Mouse (Mus musculus) limb, embryonic 11.5 days (tissue): ENCODE measurements at regions not wholly inside any gene's neighbourhood (a gene's known extent, or its start where the extent isn't known, plus 50 kb on each side); places are given as distances from the start of the nearest gene placed in this dataset.

Experiments used
- ATAC-seq: fragments of 200-750 bp; cut with Nextera tagmentation; 2 replicates; pipeline ENCODE4 v1.8.0; 2017; ENCODE audit warnings: low read depth; ENCODE audit not compliant: insufficient number of reproducible peaks, low FRiP score, low TSS enrichment
- DNase-seq: peaks from one replicate; pipeline ENCODE4 v3.0.0-alpha.2; 2015; ENCODE audit warnings: low spot score
- H3K27ac ChIP-seq: fragments of 300-500 bp; sonication (generic); replicated peaks from 2 replicates; pipeline ENCODE4 v1.5.1; 2014; ENCODE audit warnings: low read depth, mild to moderate bottlenecking, low read length
- H3K27me3 ChIP-seq: fragments of 300-500 bp; sonication (generic); 2 replicates; pipeline ENCODE4 v1.6.1; 2014; ENCODE audit warnings: mild to moderate bottlenecking, low read length, mixed read lengths; ENCODE audit not compliant: control insufficient read depth, insufficient read depth
- H3K36me3 ChIP-seq: fragments of 300-500 bp; sonication (generic); 2 replicates; pipeline ENCODE4 v1.6.1; 2014; ENCODE audit warnings: mild to moderate bottlenecking, low read length, moderate library complexity, mixed read lengths; ENCODE audit not compliant: control insufficient read depth, insufficient read depth
- H3K4me1 ChIP-seq: fragments of 300-500 bp; sonication (generic); 2 replicates; pipeline ENCODE4 v1.6.1; 2014; ENCODE audit warnings: low read length, mixed read lengths; ENCODE audit not compliant: control insufficient read depth, insufficient read depth
- H3K4me2 ChIP-seq: fragments of 300-500 bp; sonication (generic); 2 replicates; pipeline ENCODE4 v1.6.1; 2014; ENCODE audit warnings: low read depth, mild to moderate bottlenecking, moderate library complexity; ENCODE audit not compliant: severe bottlenecking
- H3K4me3 ChIP-seq: fragments of 300-500 bp; sonication (generic); 2 replicates; pipeline ENCODE4 v1.5.1; 2014; ENCODE audit warnings: low read depth, low read length
- H3K9ac ChIP-seq: fragments of 300-500 bp; sonication (generic); 2 replicates; pipeline ENCODE4 v1.6.1; 2014; ENCODE audit warnings: mild to moderate bottlenecking, low read length
- H3K9me3 ChIP-seq: fragments of 300-500 bp; sonication (generic); 2 replicates; pipeline ENCODE4 v1.6.1; 2016; ENCODE audit warnings: low read length; ENCODE audit not compliant: control insufficient read depth
- WGBS: fragments of 180-500 bp; shearing (Covaris S2); extraction: QIAGEN DNeasy Blood & Tissue Kit; methylation state at CpG from one replicate; pipeline ENCODE4 v1.1.7; 2014; 5-methylcytosine and 5-hydroxymethylcytosine counted together

GRCm38 (mm10) chr10:114083441-114083840 is 718.7 kb downstream of the Trhde start:
- H3K27me3 ChIP-seq: no peaks in the 10 kb centered on the region
- no peak overlapping the region for H3K4me3 ChIP-seq
- DNase-seq (no peak), ATAC-seq (no peak)
- H3K27ac ChIP-seq: no peak overlapping the region
- H3K4me2 ChIP-seq: no peak overlapping the region
- no peaks in the 10 kb centered on the region for H3K9me3 ChIP-seq
- no peaks in the 10 kb centered on the region for H3K36me3 ChIP-seq
- no peak overlapping the region for H3K9ac ChIP-seq
- H3K4me1 ChIP-seq: no peaks in the 10 kb centered on the region

- H3K9me3 ChIP-seq: no peaks in the 10 kb centered on the region
- no peak for ATAC-seq
Observed at GRCm38 (mm10) chr10:114041991-114042390, 760.1 kb downstream of the Trhde start.

GRCm38 (mm10) chr10:114013427-114013826 is 788.7 kb downstream of the Trhde start:
- no peak for ATAC-seq
- Histone ChIP-seq H3K9me3 (no peaks in the 10 kb centered on the region), H3K36me3 (no peaks in the 10 kb centered on the region), H3K4me3 (no peak overlapping the region), H3K4me1 (no peaks in the 10 kb centered on the region), H3K9ac (no peak overlapping the region), H3K4me2 (no peak overlapping the region), H3K27me3 (no peaks in the 10 kb centered on the region), H3K27ac (no peak overlapping the region)
- DNase-seq: no peak

More at GRCm38 (mm10) chr10:114041991-114042390, 760.1 kb downstream of the Trhde start:
- Histone ChIP-seq H3K4me1 (no peaks in the 10 kb centered on the region), H3K4me3 (no peak overlapping the region), H3K9ac (no peak overlapping the region), H3K27ac (no peak overlapping the region), H3K4me2 (no peak overlapping the region), H3K36me3 (no peaks in the 10 kb centered on the region), H3K27me3 (no peaks in the 10 kb centered on the region)
- DNase-seq: no peak

GRCm38 (mm10) chr10:113985376-113985775 is 816.7 kb downstream of the Trhde start:
- no peak overlapping the region for H3K4me3 ChIP-seq
- DNase-seq (no peak), ATAC-seq (no peak)
- H3K9ac ChIP-seq: no peak overlapping the region
- H3K9me3 ChIP-seq: no peaks in the 10 kb centered on the region
- H3K27ac ChIP-seq: no peak overlapping the region
- H3K36me3 ChIP-seq: no peaks in the 10 kb centered on the region
- H3K4me1 ChIP-seq: no peaks in the 10 kb centered on the region
- H3K4me2 ChIP-seq: no peak overlapping the region
- no peaks in the 10 kb centered on the region for H3K27me3 ChIP-seq

GRCm38 (mm10) chr10:113972826-113973225 is 829.3 kb downstream of the Trhde start:
- no peaks in the 10 kb centered on the region for H3K36me3 ChIP-seq
- H3K9ac ChIP-seq: no peak overlapping the region
- 85% methylated on average over 6 of the region's 6 CpGs for WGBS
- no peaks in the 10 kb centered on the region for H3K4me1 ChIP-seq
- H3K4me3 ChIP-seq: no peak overlapping the region
- H3K27me3 ChIP-seq: no peaks in the 10 kb centered on the region
- ATAC-seq: no peak
- H3K27ac ChIP-seq: no peak overlapping the region
- DNase-seq: no peak
- H3K4me2 ChIP-seq: no peak overlapping the region
- no peaks in the 10 kb centered on the region for H3K9me3 ChIP-seq

GRCm38 (mm10) chr10:113946801-113947200 is 855.3 kb downstream of the Trhde start:
- H3K4me1 ChIP-seq: no peaks in the 10 kb centered on the region
- H3K9ac ChIP-seq: no peak overlapping the region
- ATAC-seq: peak; percentile 35; the same call in 1 of the 2 replicates
- WGBS: 38% methylated on average over 3 of the region's 3 CpGs
- no peaks in the 10 kb centered on the region for H3K9me3 ChIP-seq
- H3K27me3 ChIP-seq: no peaks in the 10 kb centered on the region
- H3K4me3 ChIP-seq: no peak overlapping the region
- H3K4me2 ChIP-seq: no peak overlapping the region
- H3K36me3 ChIP-seq: no peaks in the 10 kb centered on the region
- DNase-seq: no peak
- H3K27ac ChIP-seq: no peak overlapping the region

- Histone ChIP-seq H3K9me3 (no peaks in the 10 kb centered on the region), H3K27ac (no peak overlapping the region), H3K4me2 (no peak overlapping the region), H3K4me1 (no peaks in the 10 kb centered on the region), H3K4me3 (no peak overlapping the region), H3K27me3 (no peaks in the 10 kb centered on the region), H3K36me3 (no peaks in the 10 kb centered on the region), H3K9ac (no peak overlapping the region)
- ATAC-seq: no peak
- WGBS: 83% methylated on average over 6 of the region's 6 CpGs
- no peak for DNase-seq
Observed at GRCm38 (mm10) chr10:113939524-113939923, 862.6 kb downstream of the Trhde start.

GRCm38 (mm10) chr10:113930201-113930790 is 871.8 kb downstream of the Trhde start:
- no peaks in the 10 kb centered on the region for H3K36me3 ChIP-seq
- no peak overlapping the region for H3K9ac ChIP-seq
- 76% methylated on average over 6 of the region's 6 CpGs for WGBS
- H3K27ac ChIP-seq: no peak overlapping the region
- ATAC-seq (no peak), DNase-seq (no peak)
- H3K4me2 ChIP-seq: no peak overlapping the region
- no peaks in the 10 kb centered on the region for H3K27me3 ChIP-seq
- H3K4me3 ChIP-seq: no peak overlapping the region
- no peaks in the 10 kb centered on the region for H3K4me1 ChIP-seq
- H3K9me3 ChIP-seq: no peaks in the 10 kb centered on the region

GRCm38 (mm10) chr10:113916705-113917104 is 885.4 kb downstream of the Trhde start:
- ATAC-seq: no peak

More at GRCm38 (mm10) chr10:113916705-113917104, 885.4 kb downstream of the Trhde start:
- H3K27ac ChIP-seq: no peak overlapping the region
- WGBS: 87% methylated on average over 3 of the region's 3 CpGs
- no peaks in the 10 kb centered on the region for H3K27me3 ChIP-seq
- H3K4me3 ChIP-seq: no peak overlapping the region
- no peaks in the 10 kb centered on the region for H3K4me1 ChIP-seq
- no peak overlapping the region for H3K9ac ChIP-seq
- H3K36me3 ChIP-seq: no peaks in the 10 kb centered on the region
- no peak overlapping the region for H3K4me2 ChIP-seq
- no peak for DNase-seq
- no peaks in the 10 kb centered on the region for H3K9me3 ChIP-seq
